Comparison of ENCODE assay signal across 10 mouse cellular contexts in genomic region chr6:72685165-72685564, GRCm38 (mm10).
DNase-seq lines count a peak whose midpoint lies in the region; ATAC-seq and TF ChIP-seq lines count a peak whose summit lies in the region.
"Had no signal": no experiment of that assay in that cellular context is flagged by ENCODE, and none has a peak within 500 bp of the region (broad histone marks: within the 10 kb centered on the region; RNA-seq: fewer than 3 reads in every experiment).

No protein-coding gene starts in this region.

- no peak overlapping the region for H3K9ac ChIP-seq in intestine, embryonic 15.5 days
- H3K9ac ChIP-seq in intestine, postnatal 0 days (ENCODE audit: low read depth, low read length), result no peak overlapping the region
- H3K9ac ChIP-seq in heart, embryonic 11.5 days (ENCODE audit: low read depth, low read length), result no peak overlapping the region
- H3K9ac ChIP-seq in limb, embryonic 11.5 days (ENCODE audit: low read length), result 0 out of 2 replicates have a peak overlapping the region, but pooled peaks have one; percentile 30

- 56% methylated on average over 9 of the region's 9 CpGs for WGBS in intestine, embryonic 15.5 days
- WGBS in intestine, postnatal 0 days, result 61% methylated on average over 9 of the region's 9 CpGs
- 26% methylated on average over 9 of the region's 9 CpGs for WGBS in heart, embryonic 11.5 days (ENCODE audit: insufficient replicate concordance)
- 77% methylated on average over 9 of the region's 9 CpGs for WGBS in limb, embryonic 11.5 days

- H3K9me3 ChIP-seq in intestine, embryonic 15.5 days, result no peaks in the 10 kb centered on the region
- no peaks in the 10 kb centered on the region for H3K9me3 ChIP-seq in intestine, postnatal 0 days (ENCODE audit: control insufficient read depth)
- no peaks in the 10 kb centered on the region for H3K9me3 ChIP-seq in heart, embryonic 11.5 days (replicated peaks; ENCODE audit: control insufficient read depth, low read length)
- H3K9me3 ChIP-seq in limb, embryonic 11.5 days (ENCODE audit: control insufficient read depth, low read length), result no peaks in the 10 kb centered on the region

- H3K27ac ChIP-seq in intestine, embryonic 15.5 days, result 0 out of 2 replicates have a peak overlapping the region, but pooled peaks have one; percentile 3
- H3K27ac ChIP-seq in intestine, postnatal 0 days (ENCODE audit: low read depth, low read length), result no peak overlapping the region
- peak overlapping the region; percentile 68 for H3K27ac ChIP-seq in heart, embryonic 11.5 days (ENCODE audit: low read depth, low read length)
- H3K27ac ChIP-seq in limb, embryonic 11.5 days (replicated peaks; ENCODE audit: low read depth, low read length), result peak overlapping the region; percentile 42; the same call in 1 of the 2 replicates

- H3K27me3 ChIP-seq in intestine, embryonic 15.5 days (replicated peaks), result no peaks in the 10 kb centered on the region
- no peaks in the 10 kb centered on the region for H3K27me3 ChIP-seq in intestine, postnatal 0 days (replicated peaks; ENCODE audit: control insufficient read depth, insufficient read depth, low read length)
- H3K27me3 ChIP-seq in heart, embryonic 11.5 days (ENCODE audit: control insufficient read depth, insufficient read depth, low read length), result no peaks in the 10 kb centered on the region
- no peaks in the 10 kb centered on the region for H3K27me3 ChIP-seq in limb, embryonic 11.5 days (ENCODE audit: control insufficient read depth, insufficient read depth, low read length)

- no peak for TF ChIP-seq CTCF in intestine, postnatal 0 days (IDR thresholded peaks at IDR 0.05; ENCODE audit: low read depth)

- H3K4me2 ChIP-seq in intestine, embryonic 15.5 days (replicated peaks), result no peak overlapping the region
- no peak overlapping the region for H3K4me2 ChIP-seq in intestine, postnatal 0 days (replicated peaks; ENCODE audit: low read depth)
- peak overlapping the region; percentile 35 for H3K4me2 ChIP-seq in heart, embryonic 11.5 days
- no peak overlapping the region for H3K4me2 ChIP-seq in limb, embryonic 11.5 days (ENCODE audit: low read depth, severe bottlenecking)

- no peak; the same call in 1 of the 2 replicates for ATAC-seq in intestine, embryonic 15.5 days
- no peak for ATAC-seq in intestine, postnatal 0 days
- no peak; the same call in 1 of the 2 replicates for ATAC-seq in heart, embryonic 11.5 days (replicated peaks; ENCODE audit: insufficient number of reproducible peaks, low FRiP score, low TSS enrichment)
- ATAC-seq in limb, embryonic 11.5 days (ENCODE audit: insufficient number of reproducible peaks, low FRiP score, low TSS enrichment, low read depth), result no peak
- ATAC-seq in megakaryocyte-erythroid progenitor cell, adult 5-6 weeks (replicated peaks; ENCODE audit: low FRiP score, low TSS enrichment, poor library complexity, severe bottlenecking), result no peak
- ATAC-seq: intestine, embryonic 16.5 days; midbrain, embryonic 16.5 days had no signal

- peak; percentile 51 for DNase-seq in NIH3T3 (ENCODE audit: low read depth)
- DNase-seq in limb, embryonic 11.5 days (ENCODE audit: low spot score), result no peak
- DNase-seq in c-Kit-positive CD71-positive TER-119-positive erythroid progenitor cells, embryonic 14.5 days (ENCODE audit: low spot score), result no peak
- DNase-seq in adrenal gland, adult 18-20 months (ENCODE audit: low spot score in 2 of 2), result no peak

- H3K4me3 ChIP-seq in intestine, embryonic 15.5 days (replicated peaks), result no peak overlapping the region
- no peak overlapping the region for H3K4me3 ChIP-seq in intestine, postnatal 0 days (ENCODE audit: low read depth, low read length)
- no peak overlapping the region for H3K4me3 ChIP-seq in heart, embryonic 11.5 days (ENCODE audit: low read depth, low read length)
- no peak overlapping the region for H3K4me3 ChIP-seq in limb, embryonic 11.5 days (ENCODE audit: low read depth, low read length)

- H3K36me3 ChIP-seq in intestine, embryonic 15.5 days, result no peaks in the 10 kb centered on the region
- H3K36me3 ChIP-seq in intestine, postnatal 0 days (ENCODE audit: control insufficient read depth, insufficient read depth), result no peaks in the 10 kb centered on the region
- H3K36me3 ChIP-seq in heart, embryonic 11.5 days (ENCODE audit: control insufficient read depth, insufficient read depth, low read length), result no peaks in the 10 kb centered on the region; the same call in 1 of the 2 replicates
- H3K36me3 ChIP-seq in limb, embryonic 11.5 days (ENCODE audit: control insufficient read depth, insufficient read depth, low read length), result no peaks in the 10 kb centered on the region

- peaks cover 34% of the 10 kb centered on the region for H3K4me1 ChIP-seq in intestine, embryonic 15.5 days (replicated peaks)
- peaks cover 4% of the 10 kb centered on the region; the same call in 1 of the 2 replicates for H3K4me1 ChIP-seq in intestine, postnatal 0 days (replicated peaks; ENCODE audit: control insufficient read depth, insufficient read depth, low read length)
- peaks cover 33% of the 10 kb centered on the region for H3K4me1 ChIP-seq in heart, embryonic 11.5 days (ENCODE audit: control insufficient read depth, insufficient read depth, low read length)
- H3K4me1 ChIP-seq in limb, embryonic 11.5 days (ENCODE audit: control insufficient read depth, insufficient read depth, low read length), result peaks cover 37% of the 10 kb centered on the region
